Mouse (Mus musculus) brain, embryonic 18.5 days (tissue): ENCODE measurements at regions not wholly inside any gene's neighbourhood (a gene's known extent, or its start where the extent isn't known, plus 50 kb on each side); places are given as distances from the start of the nearest gene placed in this dataset.

Source experiments
- DNase-seq: peaks from one replicate; pipeline ENCODE4 v3.0.0-alpha.2; 2012; ENCODE audit warnings: low read depth, low spot score

- DNase-seq: no peak
Observed at GRCm38 (mm10) chr19:35278395-35278794, 356.2 kb downstream of the Kif20b start.

GRCm38 (mm10) chr19:35282775-35283447 lies 360.8 kb downstream of the Kif20b start:
- DNase-seq: no peak

GRCm38 (mm10) chr19:35298846-35299245 lies 376.7 kb downstream of the Kif20b start:
- DNase-seq: no peak

- DNase-seq: no peak
Observed at GRCm38 (mm10) chr19:35302723-35303270, 380.6 kb downstream of the Kif20b start.
